13 mouse cellular contexts compared by ENCODE assay signal in the genomic region with DNA sequence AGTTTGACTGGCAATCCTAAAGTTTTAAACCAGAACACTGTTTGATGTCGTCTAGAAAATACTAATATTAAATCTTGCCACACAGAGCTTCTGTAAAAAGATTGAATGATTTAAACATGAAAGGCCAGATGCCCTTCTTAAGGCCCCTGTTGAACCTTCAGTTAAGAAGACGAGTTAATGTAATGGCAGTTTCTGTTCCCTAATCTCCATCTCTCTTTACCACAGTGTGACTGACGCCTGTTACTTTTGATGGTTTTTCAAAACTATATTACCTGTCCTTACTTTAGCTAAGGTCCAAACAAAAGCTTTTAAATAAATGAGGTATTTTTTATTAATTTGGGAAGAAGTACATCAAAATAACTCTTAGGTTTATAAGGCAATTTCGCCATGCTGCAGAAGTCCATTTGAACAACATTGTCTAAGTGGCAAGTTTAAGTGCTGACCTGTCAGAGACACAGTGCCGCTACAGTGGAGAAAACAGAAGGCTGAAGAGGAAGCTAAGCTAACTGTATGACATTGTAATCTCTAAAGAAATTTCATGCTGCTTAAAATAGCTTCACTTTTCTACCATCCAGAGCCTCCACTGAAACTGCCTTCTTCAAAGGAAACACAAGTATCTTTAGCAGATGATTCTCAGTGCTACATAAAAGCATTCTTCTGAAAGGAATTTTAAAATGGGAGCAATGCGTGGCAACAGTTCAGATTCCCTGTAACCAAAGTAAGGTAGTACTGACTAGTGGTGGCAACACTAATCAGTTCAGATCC. TPM values are rescaled to one million over a fixed set of nuclear protein-coding genes. Genes with fewer than 3 reads are reported as not detected.
A peak's percentile ranks its signal among the peaks of the same experiment; 100 is the strongest.
DNase-seq lines count a peak whose midpoint lies in the region; ATAC-seq and TF ChIP-seq lines count a peak whose summit lies in the region.
"Had no signal": no experiment of that assay in that cellular context is flagged by ENCODE, and none has a peak within 500 bp of the region (broad histone marks: within the 10 kb centered on the region; RNA-seq: fewer than 3 reads in every experiment).

No protein-coding gene starts in this region.

- 40% methylated on average over 6 of the region's 6 CpGs for WGBS in heart, embryonic 16.5 days
- 57% methylated on average over 6 of the region's 6 CpGs for WGBS in liver, postnatal 0 days (ENCODE audit: insufficient replicate concordance)

- no peak for TF ChIP-seq POLR2A in bone marrow macrophage, adult 2 months (IDR thresholded peaks at IDR 0.05; ENCODE audit: borderline replicate concordance, low read depth, low read length)

- no peak overlapping the region for H3K9ac ChIP-seq in heart, embryonic 16.5 days (ENCODE audit: low read length)
- no peak overlapping the region for H3K9ac ChIP-seq in liver, postnatal 0 days (replicated peaks)
- H3K9ac ChIP-seq: stomach, embryonic 15.5 days had no signal

- ATAC-seq in heart, embryonic 16.5 days (replicated peaks; ENCODE audit: extremely low read depth, insufficient read depth, low FRiP score), result peak; percentile 24; the same call in 1 of the 2 replicates
- no peak for ATAC-seq in liver, postnatal 0 days

- H3K4me3 ChIP-seq in heart, embryonic 16.5 days (ENCODE audit: low read length), result no peak overlapping the region
- peak overlapping the region; percentile 15; the same call in 1 of the 2 replicates for H3K4me3 ChIP-seq in bone marrow macrophage, adult 2 months (ENCODE audit: insufficient read depth, low read length)
- no peak overlapping the region for H3K4me3 ChIP-seq in liver, postnatal 0 days (ENCODE audit: low read depth, low read length)
- H3K4me3 ChIP-seq: erythroblast, embryonic 14.5 days; stomach, embryonic 15.5 days had no signal

- no peaks in the 10 kb centered on the region for H3K27me3 ChIP-seq in heart, embryonic 16.5 days (ENCODE audit: control insufficient read depth, insufficient read depth, low read length)
- H3K27me3 ChIP-seq in liver, postnatal 0 days (ENCODE audit: insufficient read depth, low read length), result no peaks in the 10 kb centered on the region
- H3K27me3 ChIP-seq: megakaryocyte, embryonic 14.5 days; stomach, embryonic 15.5 days had no signal

- TF ChIP-seq EP300 in liver, postnatal 0 days (IDR thresholded peaks at IDR 0.05; ENCODE audit: low read depth), result no peak

- H3K4me1 ChIP-seq in heart, embryonic 16.5 days (ENCODE audit: control insufficient read depth, insufficient read depth, low read length), result peaks cover 37% of the 10 kb centered on the region
- H3K4me1 ChIP-seq in bone marrow macrophage, adult 2 months (ENCODE audit: control insufficient read depth, insufficient read depth, low read length), result peaks cover 53% of the 10 kb centered on the region
- H3K4me1 ChIP-seq in liver, postnatal 0 days (ENCODE audit: insufficient read depth), result peaks cover 45% of the 10 kb centered on the region

- H3K36me3 ChIP-seq in heart, embryonic 16.5 days (ENCODE audit: control insufficient read depth, insufficient read depth), result peaks cover 3% of the 10 kb centered on the region; the same call in 1 of the 2 replicates
- H3K36me3 ChIP-seq in liver, postnatal 0 days (replicated peaks; ENCODE audit: insufficient read depth, low read length), result peaks cover 21% of the 10 kb centered on the region

- no peak for DNase-seq in heart, adult 11 months
- peak; percentile 21 to 25 for DNase-seq in B cell, adult 2 months
- DNase-seq in liver, postnatal 0 days, result no peak
- no peak for DNase-seq in embryo, embryonic 9.5 days (ENCODE audit: extremely low spot score)
- no peak for DNase-seq in urinary bladder, adult 18-20 months (ENCODE audit: low spot score in 2 of 2)
- DNase-seq: adrenal gland, postnatal 10 days; layer of hippocampus, adult 9-11 months; thymus, postnatal 4 days had no signal

- no peak for TF ChIP-seq CTCF in bone marrow macrophage, adult 2 months (IDR thresholded peaks at IDR 0.05; ENCODE audit: low read depth, low read length)
- no peak for TF ChIP-seq CTCF in liver, postnatal 0 days (IDR thresholded peaks at IDR 0.05; ENCODE audit: low read depth)

- peak overlapping the region; percentile 73 for H3K27ac ChIP-seq in heart, embryonic 16.5 days (ENCODE audit: low read length)
- H3K27ac ChIP-seq in bone marrow macrophage, adult 2 months (ENCODE audit: insufficient read depth, low read depth, low read length), result peak overlapping the region; percentile 93
- peak overlapping the region; percentile 52 for H3K27ac ChIP-seq in liver, postnatal 0 days (ENCODE audit: low read depth)
- H3K27ac ChIP-seq: stomach, embryonic 15.5 days had no signal

- H3K4me2 ChIP-seq in heart, embryonic 16.5 days (ENCODE audit: low read depth, low read length), result peak overlapping the region; percentile 30; the same call in 1 of the 2 replicates
- peak overlapping the region; percentile 14; the same call in 1 of the 2 replicates for H3K4me2 ChIP-seq in liver, postnatal 0 days (ENCODE audit: low read depth, low read length)
- H3K4me2 ChIP-seq: stomach, embryonic 15.5 days had no signal

- no peaks in the 10 kb centered on the region for H3K9me3 ChIP-seq in heart, embryonic 16.5 days (replicated peaks; ENCODE audit: control insufficient read depth, low read length)
- H3K9me3 ChIP-seq in liver, postnatal 0 days (ENCODE audit: low read length), result no peaks in the 10 kb centered on the region
- H3K9me3 ChIP-seq: stomach, embryonic 15.5 days had no signal

RNA-seq across cellular contexts. Expression of gene Selenof, which starts 14.9 kb away (rescaled TPM):
- polyA plus RNA-seq in heart, embryonic 16.5 days (2015; fragmentation: Nextera tagmentation; extraction: Ambion mirVana), result 453 and 470 TPM in 2 replicates
- polyA plus RNA-seq in bone marrow macrophage, adult 2 months (2012; ENCODE audit: insufficient read depth, insufficient read length, missing spikeins), result 327 and 351 TPM in 2 replicates
- 271 and 284 TPM in 2 replicates for polyA plus RNA-seq in liver, postnatal 0 days (2015; fragmentation: Nextera tagmentation; extraction: Ambion mirVana)

RNA-seq across cellular contexts. Expression of gene Hs2st1, which starts 15.0 kb away (rescaled TPM):
- polyA plus RNA-seq in heart, embryonic 16.5 days (2015; fragmentation: Nextera tagmentation; extraction: Ambion mirVana), result 6.3 and 6.6 TPM in 2 replicates
- polyA plus RNA-seq in bone marrow macrophage, adult 2 months (2012; ENCODE audit: insufficient read depth, insufficient read length, missing spikeins), result 27.7 and 31.0 TPM in 2 replicates
- polyA plus RNA-seq in liver, postnatal 0 days (2015; fragmentation: Nextera tagmentation; extraction: Ambion mirVana), result 1.5 and 1.9 TPM in 2 replicates

Comparison
In these comparisons a context has a peak if more than half of its experiments do, and no peak if none do; other contexts are left out.
1. DNase-seq: peak in B cell, adult 2 months (2 of 2); none in heart, adult 11 months (single experiment), liver, postnatal 0 days (single experiment), embryo, embryonic 9.5 days (single experiment) and urinary bladder, adult 18-20 months (0 of 2).
2. Peak in every context shown above with its lines, with median percentiles within 50 percentile points of each other: H3K27ac ChIP-seq.